Mouse (Mus musculus) stomach, embryonic 15.5 days (tissue): Measurements from ENCODE around the gene Ntrk2. TPM values are rescaled to one million over a fixed set of nuclear protein-coding genes. Genes with fewer than 3 reads are reported as not detected.

ENCODE experiments used
- ATAC-seq: fragments of 200-750 bp; cut with Nextera tagmentation; 2 replicates; pipeline ENCODE4 v1.8.0; 2017; ENCODE audit warnings: low read depth, moderate number of reproducible peaks, moderate TSS enrichment; ENCODE audit not compliant: insufficient read depth, low FRiP score
- H3K27ac ChIP-seq: fragments of 300-500 bp; sonication (generic); 2 replicates; pipeline ENCODE4 v1.5.1; 2015; ENCODE audit warnings: mild to moderate bottlenecking, inconsistent platforms
- H3K27me3 ChIP-seq: fragments of 300-500 bp; sonication (generic); replicated peaks from 2 replicates; pipeline ENCODE4 v1.6.1; 2015; ENCODE audit warnings: inconsistent platforms
- H3K36me3 ChIP-seq: fragments of 300-500 bp; sonication (generic); 2 replicates; pipeline ENCODE4 v1.6.1; 2015; ENCODE audit warnings: inconsistent platforms
- H3K4me1 ChIP-seq: fragments of 300-500 bp; sonication (generic); 2 replicates; pipeline ENCODE4 v1.6.1; 2015; ENCODE audit warnings: inconsistent platforms
- H3K4me2 ChIP-seq: fragments of 300-500 bp; sonication (generic); 2 replicates; pipeline ENCODE4 v1.6.1; 2015; ENCODE audit warnings: mild to moderate bottlenecking, inconsistent platforms
- H3K4me3 ChIP-seq: fragments of 300-500 bp; sonication (generic); replicated peaks from 2 replicates; pipeline ENCODE4 v1.5.1; 2015; ENCODE audit warnings: inconsistent platforms
- H3K9ac ChIP-seq: fragments of 300-500 bp; sonication (generic); 2 replicates; pipeline ENCODE4 v1.6.1; 2015; ENCODE audit warnings: inconsistent platforms
- H3K9me3 ChIP-seq: fragments of 300-500 bp; sonication (generic); 2 replicates; pipeline ENCODE4 v1.6.1; 2016; ENCODE audit warnings: inconsistent platforms
- WGBS: fragments of 180-500 bp; shearing (Covaris S2); methylation state at CpG from one replicate; pipeline ENCODE4 v1.1.7; 2015; 5-methylcytosine and 5-hydroxymethylcytosine counted together
- polyA plus RNA-seq: library from polyadenylated mRNA; unstranded; fragments of >200 nt; fragmentation: Nextera tagmentation; extraction: Ambion mirVana; gene quantifications from 2 replicates; pipeline ENCODE4 v1.2.1, GENCODE M21; 2015

Gene Ntrk2
- polyA plus RNA-seq, 1 experiment from 2014 or later = 10.9 TPM

- Histone ChIP-seq H3K4me3 (no peak overlapping the region), H3K36me3 (no peaks in the 10 kb centered on the region), H3K9me3 (no peaks in the 10 kb centered on the region), H3K27ac (no peak overlapping the region), H3K4me2 (no peak overlapping the region), H3K9ac (no peak overlapping the region), H3K4me1 (no peaks in the 10 kb centered on the region), H3K27me3 (no peaks in the 10 kb centered on the region)
- 69% methylated on average over 6 of the region's 6 CpGs for WGBS
- no peak for ATAC-seq
Observed at GRCm38 (mm10) chr13:58853685-58854084, 47.3 kb downstream of the Ntrk2 start.

- Histone ChIP-seq H3K9me3 (no peaks in the 10 kb centered on the region), H3K9ac (no peak overlapping the region), H3K36me3 (no peaks in the 10 kb centered on the region), H3K4me3 (no peak overlapping the region), H3K4me2 (no peak overlapping the region), H3K4me1 (no peaks in the 10 kb centered on the region), H3K27ac (no peak overlapping the region), H3K27me3 (no peaks in the 10 kb centered on the region)
- WGBS = 88% methylated on average over 10 of the region's 10 CpGs
- ATAC-seq = no peak
Observed at GRCm38 (mm10) chr13:58866239-58866638, 59.9 kb downstream of the Ntrk2 start.

- Histone ChIP-seq H3K27ac (no peak overlapping the region), H3K9me3 (no peaks in the 10 kb centered on the region), H3K4me2 (no peak overlapping the region), H3K27me3 (no peaks in the 10 kb centered on the region), H3K36me3 (no peaks in the 10 kb centered on the region), H3K4me3 (no peak overlapping the region), H3K4me1 (no peaks in the 10 kb centered on the region), H3K9ac (no peak overlapping the region)
- WGBS = 72% methylated on average over 8 of the region's 8 CpGs
- no peak for ATAC-seq
Observed at GRCm38 (mm10) chr13:58866776-58867435, 60.5 kb downstream of the Ntrk2 start.

- WGBS = 79% methylated on average over 3 of the region's 3 CpGs
- H3K27me3 ChIP-seq = no peaks in the 10 kb centered on the region
- no peaks in the 10 kb centered on the region for H3K4me1 ChIP-seq
- no peak overlapping the region for H3K4me3 ChIP-seq
- H3K27ac ChIP-seq = no peak overlapping the region
- H3K36me3 ChIP-seq = no peaks in the 10 kb centered on the region
- no peak for ATAC-seq
- no peak overlapping the region for H3K4me2 ChIP-seq
- no peak overlapping the region for H3K9ac ChIP-seq
- H3K9me3 ChIP-seq = no peaks in the 10 kb centered on the region
Observed at GRCm38 (mm10) chr13:58882468-58882867, 76.1 kb downstream of the Ntrk2 start.

- WGBS = 82% methylated on average over 5 of the region's 5 CpGs
Observed at GRCm38 (mm10) chr13:58882916-58883315, 76.5 kb downstream of the Ntrk2 start.

GRCm38 (mm10) chr13:58886108-58886507 lies 79.7 kb downstream of the Ntrk2 start:
- ATAC-seq = no peak
- H3K4me3 ChIP-seq = no peak overlapping the region
- no peaks in the 10 kb centered on the region for H3K9me3 ChIP-seq
- WGBS = 78% methylated on average over 8 of the region's 8 CpGs
- H3K4me2 ChIP-seq = no peak overlapping the region
- H3K36me3 ChIP-seq = no peaks in the 10 kb centered on the region
- H3K4me1 ChIP-seq = no peaks in the 10 kb centered on the region
- H3K27me3 ChIP-seq = no peaks in the 10 kb centered on the region
- no peak overlapping the region for H3K9ac ChIP-seq
- H3K27ac ChIP-seq = no peak overlapping the region

More at GRCm38 (mm10) chr13:58882916-58883315, 76.5 kb downstream of the Ntrk2 start:
- Histone ChIP-seq H3K36me3 (no peaks in the 10 kb centered on the region), H3K9ac (no peak overlapping the region), H3K27ac (no peak overlapping the region), H3K4me1 (no peaks in the 10 kb centered on the region), H3K9me3 (no peaks in the 10 kb centered on the region), H3K4me3 (no peak overlapping the region), H3K27me3 (no peaks in the 10 kb centered on the region), H3K4me2 (no peak overlapping the region)
- no peak for ATAC-seq

GRCm38 (mm10) chr13:58896254-58896910 lies 90.0 kb downstream of the Ntrk2 start:
- no peaks in the 10 kb centered on the region for H3K27me3 ChIP-seq
- 68% methylated on average over 12 of the region's 12 CpGs for WGBS
- no peak for ATAC-seq
- no peak overlapping the region for H3K27ac ChIP-seq
- no peak overlapping the region for H3K4me2 ChIP-seq
- no peaks in the 10 kb centered on the region for H3K36me3 ChIP-seq
- H3K9ac ChIP-seq = no peak overlapping the region
- H3K9me3 ChIP-seq = no peaks in the 10 kb centered on the region
- H3K4me3 ChIP-seq = no peak overlapping the region
- H3K4me1 ChIP-seq = no peaks in the 10 kb centered on the region

GRCm38 (mm10) chr13:58899337-58899736 lies 93.0 kb downstream of the Ntrk2 start:
- ATAC-seq = no peak
- 79% methylated on average over 2 of the region's 2 CpGs for WGBS

GRCm38 (mm10) chr13:58902313-58902712 lies 95.9 kb downstream of the Ntrk2 start:
- Histone ChIP-seq H3K4me1 (no peaks in the 10 kb centered on the region), H3K9ac (no peak overlapping the region), H3K36me3 (no peaks in the 10 kb centered on the region), H3K9me3 (no peaks in the 10 kb centered on the region), H3K4me2 (no peak overlapping the region), H3K27ac (no peak overlapping the region), H3K4me3 (no peak overlapping the region), H3K27me3 (no peaks in the 10 kb centered on the region)
- ATAC-seq = no peak
- WGBS = 74% methylated on average over 8 of the region's 8 CpGs

More at GRCm38 (mm10) chr13:58899337-58899736, 93.0 kb downstream of the Ntrk2 start:
- no peaks in the 10 kb centered on the region for H3K4me1 ChIP-seq
- H3K27me3 ChIP-seq = no peaks in the 10 kb centered on the region
- H3K27ac ChIP-seq = no peak overlapping the region
- H3K9me3 ChIP-seq = no peaks in the 10 kb centered on the region
- H3K36me3 ChIP-seq = no peaks in the 10 kb centered on the region
- no peak overlapping the region for H3K9ac ChIP-seq
- H3K4me2 ChIP-seq = no peak overlapping the region
- no peak overlapping the region for H3K4me3 ChIP-seq

- no peak overlapping the region for H3K4me3 ChIP-seq
- H3K4me1 ChIP-seq = no peaks in the 10 kb centered on the region
- ATAC-seq = no peak
- H3K27me3 ChIP-seq = no peaks in the 10 kb centered on the region
- no peak overlapping the region for H3K9ac ChIP-seq
- 50% methylated on average over 13 of the region's 13 CpGs for WGBS
- no peak overlapping the region for H3K4me2 ChIP-seq
- H3K27ac ChIP-seq = no peak overlapping the region
- H3K9me3 ChIP-seq = no peaks in the 10 kb centered on the region
- H3K36me3 ChIP-seq = no peaks in the 10 kb centered on the region
Observed at GRCm38 (mm10) chr13:58904742-58905735, 98.7 kb downstream of the Ntrk2 start.

GRCm38 (mm10) chr13:58911936-58912335 lies 105.6 kb downstream of the Ntrk2 start:
- Histone ChIP-seq H3K4me1 (no peaks in the 10 kb centered on the region), H3K4me3 (no peak overlapping the region), H3K27ac (no peak overlapping the region), H3K27me3 (no peaks in the 10 kb centered on the region), H3K36me3 (no peaks in the 10 kb centered on the region), H3K9ac (no peak overlapping the region), H3K4me2 (no peak overlapping the region), H3K9me3 (no peaks in the 10 kb centered on the region)
- WGBS = 86% methylated on average over 2 of the region's 2 CpGs
- no peak for ATAC-seq

- no peaks in the 10 kb centered on the region for H3K27me3 ChIP-seq
- H3K4me3 ChIP-seq = no peak overlapping the region
- H3K4me2 ChIP-seq = no peak overlapping the region
- H3K36me3 ChIP-seq = no peaks in the 10 kb centered on the region
- peak; percentile 60 for ATAC-seq
- H3K9ac ChIP-seq = no peak overlapping the region
- H3K9me3 ChIP-seq = no peaks in the 10 kb centered on the region
- no peaks in the 10 kb centered on the region for H3K4me1 ChIP-seq
- H3K27ac ChIP-seq = no peak overlapping the region
Observed at GRCm38 (mm10) chr13:58912559-58912958, 106.2 kb downstream of the Ntrk2 start.
